Mouse (Mus musculus): Measurements from ENCODE around the gene Atf6. TPM values are rescaled to one million over a fixed set of nuclear protein-coding genes. Genes with fewer than 3 reads are reported as not detected.

Gene Atf6
- total and polyA plus RNA-seq, 2 experiments from 2014 or later = 13.0 to 41.5 TPM

GRCm38 (mm10) chr1:170729267-170729962 is 138.2 kb downstream of the Atf6 start:
- no peak for TF ChIP-seq EP300 (IDR thresholded peaks at IDR 0.05; ENCODE audit: low read depth)
- TF ChIP-seq CTCF (IDR thresholded peaks at IDR 0.05; ENCODE audit: low read depth) = no peak
- ATAC-seq (ENCODE audit: insufficient read depth, low read depth) = no peak
- Histone ChIP-seq H3K27ac (ENCODE audit: low read depth) (no peak overlapping the region), H3K27me3 (ENCODE audit: control insufficient read depth, insufficient read depth, low read length) (no peaks in the 10 kb centered on the region), H3K9me3 (replicated peaks; ENCODE audit: control insufficient read depth, low read length) (no peaks in the 10 kb centered on the region), H3K4me3 (ENCODE audit: low read depth, low read length) (no peak overlapping the region), H3K4me2 (ENCODE audit: low read depth, low read length) (no peak overlapping the region), H3K36me3 (replicated peaks; ENCODE audit: control insufficient read depth, insufficient read depth, low read length) (no peaks in the 10 kb centered on the region), H3K4me1 (ENCODE audit: control insufficient read depth, insufficient read depth) (no peaks in the 10 kb centered on the region), H3K9ac (replicated peaks; ENCODE audit: low read depth, low read length) (no peak overlapping the region)
- DNase-seq (ENCODE audit: low spot score) = no peak
- WGBS = 87% methylated on average over 8 of the region's 8 CpGs

GRCm38 (mm10) chr1:170728524-170728923 is 139.0 kb downstream of the Atf6 start:
- no peak overlapping the region for H3K4me2 ChIP-seq (ENCODE audit: low read depth, low read length)
- 66% methylated on average over 6 of the region's 6 CpGs for WGBS
- no peak overlapping the region for H3K27ac ChIP-seq (ENCODE audit: low read depth)
- H3K4me3 ChIP-seq (ENCODE audit: low read depth, low read length) = no peak overlapping the region
- TF ChIP-seq EP300 (IDR thresholded peaks at IDR 0.05; ENCODE audit: low read depth) (no peak), CTCF (IDR thresholded peaks at IDR 0.05; ENCODE audit: low read depth) (no peak)
- no peak for DNase-seq (ENCODE audit: low spot score)
- no peak overlapping the region for H3K9ac ChIP-seq (replicated peaks; ENCODE audit: low read depth, low read length)
- no peaks in the 10 kb centered on the region for H3K4me1 ChIP-seq (ENCODE audit: control insufficient read depth, insufficient read depth)
- no peaks in the 10 kb centered on the region for H3K27me3 ChIP-seq (ENCODE audit: control insufficient read depth, insufficient read depth, low read length)
- no peak for ATAC-seq (ENCODE audit: insufficient read depth, low read depth)
- no peaks in the 10 kb centered on the region for H3K36me3 ChIP-seq (replicated peaks; ENCODE audit: control insufficient read depth, insufficient read depth, low read length)
- H3K9me3 ChIP-seq (replicated peaks; ENCODE audit: control insufficient read depth, low read length) = no peaks in the 10 kb centered on the region

GRCm38 (mm10) chr1:170721560-170721959 is 146.0 kb downstream of the Atf6 start:
- no peaks in the 10 kb centered on the region for H3K9me3 ChIP-seq (replicated peaks; ENCODE audit: control insufficient read depth, low read length)
- TF ChIP-seq EP300 (IDR thresholded peaks at IDR 0.05; ENCODE audit: low read depth) = peak; percentile 49; the same call in 1 of the 2 replicates
- no peak for TF ChIP-seq CTCF (IDR thresholded peaks at IDR 0.05; ENCODE audit: low read depth)
- H3K4me1 ChIP-seq (ENCODE audit: control insufficient read depth, insufficient read depth) = no peaks in the 10 kb centered on the region
- 0 out of 2 replicates have a peak overlapping the region, but pooled peaks have one; percentile 4 for H3K27ac ChIP-seq (ENCODE audit: low read depth)
- no peak overlapping the region for H3K4me3 ChIP-seq (ENCODE audit: low read depth, low read length)
- H3K36me3 ChIP-seq (replicated peaks; ENCODE audit: control insufficient read depth, insufficient read depth, low read length) = no peaks in the 10 kb centered on the region
- peak; percentile 57; the same call in 1 of the 2 replicates for ATAC-seq (ENCODE audit: insufficient read depth, low read depth)
- H3K27me3 ChIP-seq (ENCODE audit: control insufficient read depth, insufficient read depth, low read length) = no peaks in the 10 kb centered on the region
- no peak overlapping the region for H3K4me2 ChIP-seq (ENCODE audit: low read depth, low read length)
- DNase-seq (ENCODE audit: low spot score) = peak; percentile 68
- 67% methylated on average over 5 of the region's 5 CpGs for whole genome bisulfite sequencing
- no peak overlapping the region for H3K9ac ChIP-seq (replicated peaks; ENCODE audit: low read depth, low read length)

GRCm38 (mm10) chr1:170718133-170718810 is 149.3 kb downstream of the Atf6 start:
- DNase-seq (ENCODE audit: low spot score) (no peak), ATAC-seq (ENCODE audit: insufficient read depth, low read depth) (no peak)
- Histone ChIP-seq H3K4me1 (ENCODE audit: control insufficient read depth, insufficient read depth) (no peaks in the 10 kb centered on the region), H3K4me2 (ENCODE audit: low read depth, low read length) (no peak overlapping the region), H3K36me3 (replicated peaks; ENCODE audit: control insufficient read depth, insufficient read depth, low read length) (no peaks in the 10 kb centered on the region), H3K9me3 (replicated peaks; ENCODE audit: control insufficient read depth, low read length) (no peaks in the 10 kb centered on the region), H3K4me3 (ENCODE audit: low read depth, low read length) (no peak overlapping the region), H3K27ac (ENCODE audit: low read depth) (no peak overlapping the region), H3K9ac (replicated peaks; ENCODE audit: low read depth, low read length) (no peak overlapping the region), H3K27me3 (ENCODE audit: control insufficient read depth, insufficient read depth, low read length) (no peaks in the 10 kb centered on the region)
- TF ChIP-seq EP300 (IDR thresholded peaks at IDR 0.05; ENCODE audit: low read depth) (no peak), CTCF (IDR thresholded peaks at IDR 0.05; ENCODE audit: low read depth) (no peak)
- 72% methylated on average over 8 of the region's 8 CpGs for WGBS

- no peak overlapping the region for H3K27ac ChIP-seq (ENCODE audit: low read depth)
- TF ChIP-seq EP300 (IDR thresholded peaks at IDR 0.05; ENCODE audit: low read depth) (no peak), CTCF (IDR thresholded peaks at IDR 0.05; ENCODE audit: low read depth) (no peak)
Observed at GRCm38 (mm10) chr1:170717241-170717828, 150.2 kb downstream of the Atf6 start.

More at GRCm38 (mm10) chr1:170717241-170717828, 150.2 kb downstream of the Atf6 start:
- no peaks in the 10 kb centered on the region for H3K9me3 ChIP-seq (replicated peaks; ENCODE audit: control insufficient read depth, low read length)
- 87% methylated on average over 3 of the region's 3 CpGs for WGBS
- H3K4me1 ChIP-seq (ENCODE audit: control insufficient read depth, insufficient read depth) = no peaks in the 10 kb centered on the region
- H3K36me3 ChIP-seq (replicated peaks; ENCODE audit: control insufficient read depth, insufficient read depth, low read length) = no peaks in the 10 kb centered on the region
- no peak overlapping the region for H3K4me2 ChIP-seq (ENCODE audit: low read depth, low read length)
- ATAC-seq (ENCODE audit: insufficient read depth, low read depth) = no peak
- H3K27me3 ChIP-seq (ENCODE audit: control insufficient read depth, insufficient read depth, low read length) = no peaks in the 10 kb centered on the region
- no peak for DNase-seq (ENCODE audit: low spot score)
- H3K4me3 ChIP-seq (ENCODE audit: low read depth, low read length) = no peak overlapping the region
- no peak overlapping the region for H3K9ac ChIP-seq (replicated peaks; ENCODE audit: low read depth, low read length)

Data from heart, postnatal 0 days (tissue).